Mouse (Mus musculus) left cerebral cortex, adult 18-20 months (tissue): Measurements from ENCODE around the gene Rsu1. TPM values are rescaled to one million over a fixed set of nuclear protein-coding genes. Genes with fewer than 3 reads are reported as not detected.

Experiments
- DNase-seq, 2 experiments: peaks; one replicate each; pipeline ENCODE4 v3.0.0; 2021 to 2022; ENCODE audit warnings: low spot score in 2 of 2, mixed read lengths in 1 of 2
- long read RNA-seq, 2 experiments: library from polyadenylated mRNA; stranded (forward); transcript quantifications; one replicate each; pipeline ENCODE4 v2.0.0; 2021
- total RNA-seq, 2 experiments: library from RNA; stranded (reverse); gene quantifications; 2 replicates each; pipeline ENCODE4 v1.2.3; 2021

Rsu1 gene
- total RNA-seq, result 10 to 100 TPM; 24.5 to 31.1 TPM
- long read RNA-seq, experiment 1, transcript Rsu1-201 (9 exons, 1,546 nt), result major isoform, 46 of 52 reads
- long read RNA-seq, experiment 1, partial matches to known transcripts, result 2 of 52 reads
- long read RNA-seq, experiment 1, other reads (novel, unspliced or antisense), result 3 of 52 reads
- long read RNA-seq, experiment 2, transcript Rsu1-201 (9 exons, 1,546 nt), result major isoform, 28 of 30 reads
- long read RNA-seq, experiment 2, partial matches to known transcripts, result 0 of 30 reads
- long read RNA-seq, experiment 2, other reads (novel, unspliced or antisense), result 1 of 30 reads

DNA sequence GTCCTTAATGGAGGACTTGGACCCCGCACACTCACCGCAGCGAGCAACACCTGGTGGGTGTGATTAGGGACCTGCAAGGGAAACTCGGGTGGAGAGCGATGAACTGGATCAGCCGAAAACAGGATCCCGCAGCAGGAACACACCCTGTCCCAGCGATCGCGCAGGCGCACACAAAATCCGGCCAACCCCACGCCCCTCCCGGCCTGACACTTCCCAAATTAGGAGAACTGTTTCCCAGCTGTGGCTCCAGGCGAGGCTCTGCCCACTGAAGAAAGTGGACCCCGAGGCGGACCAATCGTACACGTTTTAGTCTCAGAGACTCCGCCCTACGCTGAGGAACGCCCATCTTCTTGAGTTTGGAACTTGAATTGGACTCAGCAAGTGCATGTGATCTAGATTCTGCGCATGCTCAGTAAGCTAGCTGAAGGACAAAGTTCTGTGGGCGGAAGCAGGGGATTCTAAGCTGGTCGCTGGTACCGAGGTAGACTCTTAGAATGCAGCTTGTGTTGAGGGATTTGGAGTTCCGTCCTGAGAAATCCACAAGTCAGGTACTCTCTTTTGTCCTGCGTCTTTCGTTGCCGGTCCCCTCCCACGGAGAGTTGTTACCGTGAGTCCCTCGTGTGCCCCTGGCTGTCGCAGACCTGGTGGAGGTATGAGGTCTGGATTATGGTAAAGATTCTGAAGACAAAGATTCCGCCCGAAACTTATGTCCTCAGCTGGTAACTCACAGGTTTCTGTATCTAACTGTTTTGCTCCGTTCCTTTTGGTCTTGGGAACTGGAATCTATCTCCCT lies at the start of gene Rsu1:
Gene Rsu1, minus strand, starts transcription at position 251 of the 793 bp plus-strand sequence.
- DNase-seq, result peak; percentile 88 to 95

GRCm38 (mm10) chr2:13303376-13303775 lies 32.2 kb upstream of the Rsu1 start:
- DNase-seq, result no peak

DNA sequence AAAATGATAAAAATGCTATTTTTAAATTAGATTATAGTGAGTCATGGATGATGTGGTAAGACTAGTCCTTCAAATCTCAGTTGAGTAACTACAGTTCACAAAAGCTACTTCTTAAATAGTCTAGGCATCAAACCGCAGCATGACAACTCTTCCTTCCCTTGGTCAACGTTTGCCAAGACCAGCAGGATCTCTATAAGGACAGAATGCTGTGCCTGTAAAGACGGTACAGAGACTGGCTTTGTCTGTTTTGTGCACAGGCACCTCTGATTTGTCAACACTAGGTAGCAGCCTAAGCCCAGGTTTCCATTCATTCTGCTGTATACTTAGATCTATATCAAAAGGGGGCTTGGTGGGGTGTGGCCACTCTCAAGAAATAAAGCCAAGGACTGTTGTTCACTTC lies 27.8 kb upstream of the Rsu1 start:
- no peak for DNase-seq

- DNase-seq, result no peak
These were observed 26.5 kb upstream of the Rsu1 start for GRCm38 (mm10) chr2:13297733-13298132.

DNA sequence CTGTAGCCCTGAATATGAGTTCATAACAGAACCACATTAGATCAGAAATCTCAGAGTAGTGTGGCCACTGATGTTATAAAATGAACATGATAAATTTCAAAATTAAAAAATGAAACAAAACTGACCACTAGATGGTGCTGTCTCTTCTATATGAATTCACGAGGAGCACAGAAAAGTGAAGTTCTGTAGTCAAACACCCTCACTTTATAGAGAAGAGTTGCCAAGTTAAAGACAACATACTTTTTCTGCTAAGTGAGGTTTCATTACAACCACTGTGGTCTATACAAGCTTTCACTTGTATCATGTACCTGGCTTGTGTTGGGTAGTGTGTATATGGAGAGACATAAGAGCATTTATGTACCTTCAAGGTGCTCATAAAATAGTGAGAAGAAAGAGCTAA lies 19.4 kb upstream of the Rsu1 start:
- DNase-seq, result no peak

DNA sequence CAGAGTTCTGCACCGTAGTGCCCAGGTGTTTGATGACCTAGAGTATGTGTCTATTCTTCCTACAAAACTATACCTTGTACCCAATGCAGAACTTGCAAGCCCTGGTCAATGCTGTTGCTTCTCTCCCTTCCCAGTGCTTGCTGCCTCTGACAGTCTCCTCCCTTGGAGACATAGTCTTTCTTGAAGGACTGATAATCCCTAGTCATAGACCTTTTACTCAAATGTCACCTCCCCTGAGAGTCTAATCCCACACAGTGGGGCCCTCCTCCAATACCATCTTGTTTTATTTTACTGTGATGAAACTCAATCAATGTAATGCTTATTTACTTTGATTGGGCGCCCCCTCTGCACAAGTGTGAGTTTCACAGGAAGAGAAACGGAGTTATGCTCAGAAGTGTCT lies 18.9 kb upstream of the Rsu1 start:
- DNase-seq, result no peak

DNA sequence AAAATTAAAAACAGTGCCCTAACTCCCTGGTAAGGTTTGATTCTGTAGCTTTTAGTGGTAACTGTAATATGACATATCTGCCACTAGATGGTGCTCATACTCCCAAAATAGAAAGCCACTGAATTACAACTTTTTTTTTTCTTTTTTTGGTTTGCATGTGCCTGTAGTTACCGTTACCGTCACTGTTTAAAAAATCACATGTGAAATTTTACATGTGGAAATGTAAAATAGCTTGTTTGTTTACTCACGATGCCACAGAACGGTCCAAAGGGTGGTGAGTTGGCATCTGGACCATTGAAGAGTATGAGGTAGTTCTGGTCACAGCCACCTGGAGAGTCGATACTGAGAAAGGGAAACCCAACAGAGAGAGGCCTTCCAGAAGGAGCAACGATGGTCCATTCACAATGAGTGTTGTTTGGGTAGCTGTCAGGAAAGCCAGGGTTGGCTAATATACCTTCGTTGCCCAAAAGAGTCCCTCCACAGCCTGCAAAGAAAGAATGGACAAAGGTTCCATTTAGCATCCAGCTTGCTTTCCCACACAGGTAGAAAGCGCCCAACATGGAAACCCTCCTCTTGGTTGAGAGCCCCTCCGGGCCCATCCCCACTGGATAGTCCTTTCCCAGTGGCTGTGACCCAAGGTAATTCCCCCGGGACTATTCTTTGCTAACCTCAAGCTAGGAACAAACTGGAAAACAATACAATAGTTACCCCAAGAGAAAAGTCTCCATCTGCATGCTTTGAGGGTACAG lies 7.1 kb upstream of the Rsu1 start:
- DNase-seq, result no peak

- no peak for DNase-seq
These were observed 4.7 kb upstream of the Rsu1 start for GRCm38 (mm10) chr2:13275874-13276273.

DNA sequence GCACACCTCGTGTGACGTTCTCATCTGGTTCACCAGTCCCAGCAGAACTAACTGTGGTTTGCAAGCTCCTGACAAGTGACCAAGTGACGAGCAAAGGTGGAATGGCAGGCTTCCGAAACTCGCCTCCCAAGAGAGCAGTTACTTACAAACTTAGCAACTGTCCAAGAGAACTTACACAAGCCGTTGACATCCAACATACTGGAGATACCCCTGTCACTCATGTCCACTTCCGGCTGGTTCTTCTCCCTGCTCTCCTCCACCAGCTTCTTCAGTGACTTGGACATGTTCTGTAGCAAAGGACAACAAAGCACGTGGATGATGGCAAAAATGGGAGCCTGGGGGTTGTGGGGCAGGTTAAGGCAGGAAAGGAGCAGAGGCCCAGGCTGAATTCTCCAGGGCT lies 479 bp downstream of the Rsu1 start:
- DNase-seq, result no peak

DNA sequence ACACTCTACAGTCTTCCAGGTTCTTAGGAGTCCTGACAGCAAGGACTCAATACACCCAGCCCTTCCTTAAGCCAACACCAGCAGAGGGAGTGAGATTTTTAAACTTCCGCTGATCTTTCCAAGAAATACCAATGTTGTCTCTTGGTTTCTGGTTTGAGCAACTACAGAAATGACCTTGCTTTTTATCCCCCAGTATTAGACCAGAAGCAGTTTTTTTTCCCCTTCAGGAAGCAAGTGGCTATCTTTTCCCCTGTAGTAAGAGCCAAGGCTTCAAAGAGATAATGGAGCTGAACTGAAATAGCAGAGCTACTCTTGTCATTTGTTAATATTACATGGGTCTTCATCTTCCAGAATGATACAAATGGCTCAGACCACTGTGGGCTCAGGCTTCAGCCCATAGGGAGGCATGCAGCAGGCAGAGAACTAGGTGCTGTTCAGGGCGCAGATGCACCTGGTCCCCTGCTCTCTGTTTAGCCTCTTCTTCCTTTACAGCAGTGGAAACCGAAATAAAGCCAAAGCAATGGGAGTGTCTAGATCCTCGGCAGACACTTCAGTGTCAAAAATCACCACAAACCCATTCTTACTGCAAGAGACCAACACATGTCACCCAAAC lies 2.4 kb downstream of the Rsu1 start:
- DNase-seq, result no peak

- DNase-seq, result no peak
These were observed 6.3 kb downstream of the Rsu1 start for GRCm38 (mm10) chr2:13264875-13265274.

- DNase-seq, result no peak
These were observed 8.1 kb downstream of the Rsu1 start for GRCm38 (mm10) chr2:13263150-13263549.

GRCm38 (mm10) chr2:13258606-13259005 lies 12.6 kb downstream of the Rsu1 start:
- no peak for DNase-seq

- DNase-seq, result no peak
These were observed 30.5 kb downstream of the Rsu1 start for GRCm38 (mm10) chr2:13240711-13241110.

DNA sequence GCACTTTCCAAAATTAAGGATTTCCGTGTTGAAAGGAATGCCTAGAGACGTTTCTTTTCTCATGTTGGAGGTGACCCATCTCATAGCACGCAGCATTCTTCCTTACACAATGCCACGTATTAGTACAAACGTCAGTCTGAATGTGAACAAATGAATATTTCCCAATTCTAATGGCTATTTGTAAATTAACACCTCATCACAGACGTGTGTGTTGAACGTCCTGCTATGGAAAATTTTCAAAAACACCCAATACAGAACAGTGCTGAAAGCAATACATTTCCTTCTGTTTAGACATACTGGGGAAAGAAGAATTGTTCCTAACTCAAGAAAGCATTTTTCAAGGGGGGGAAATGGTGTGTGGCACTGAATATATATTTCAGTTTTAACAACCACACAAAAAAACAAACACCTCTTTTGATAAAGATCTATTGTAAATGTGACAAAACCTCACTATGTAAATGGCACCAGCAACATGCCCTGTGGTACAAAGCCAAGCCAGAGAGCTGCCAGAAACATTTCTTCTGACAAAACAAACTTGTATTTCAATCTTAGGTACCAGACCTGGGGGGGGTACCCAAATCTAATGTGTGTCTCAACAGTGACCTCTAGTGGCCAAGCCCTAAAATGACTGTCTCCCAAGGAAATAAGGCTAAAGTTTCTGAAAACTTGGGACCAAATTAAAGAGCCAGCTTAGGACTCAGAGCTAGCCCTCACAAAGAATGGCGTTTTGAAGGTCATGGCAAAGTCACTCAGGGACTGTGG lies 33.9 kb downstream of the Rsu1 start:
- DNase-seq, result peak; percentile 44 to 59

DNA sequence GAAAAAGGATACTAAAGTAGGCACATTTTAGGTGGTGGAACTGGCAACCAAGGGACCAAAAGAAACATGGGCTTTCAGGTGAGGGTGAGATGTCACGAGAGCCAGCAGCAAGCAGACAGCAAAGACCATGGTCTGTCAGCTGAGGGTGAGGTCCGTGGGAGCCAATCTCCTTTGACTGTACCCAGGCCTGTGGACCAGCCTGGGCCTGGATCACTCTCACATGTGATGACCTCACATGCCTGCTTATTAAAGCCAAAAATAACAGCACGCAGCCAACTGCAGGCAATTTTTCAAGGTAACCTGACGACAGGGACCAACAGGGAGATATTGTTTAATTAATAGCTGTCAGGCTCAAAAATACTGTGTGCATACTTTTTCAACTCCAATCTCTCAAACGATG lies 35.5 kb downstream of the Rsu1 start:
- no peak for DNase-seq

GRCm38 (mm10) chr2:13234796-13235195 lies 36.4 kb downstream of the Rsu1 start:
- no peak for DNase-seq

- DNase-seq, result no peak
These were observed 37.3 kb downstream of the Rsu1 start for GRCm38 (mm10) chr2:13233902-13234301.

GRCm38 (mm10) chr2:13233254-13233835 lies 37.9 kb downstream of the Rsu1 start:
- no peak for DNase-seq

DNA sequence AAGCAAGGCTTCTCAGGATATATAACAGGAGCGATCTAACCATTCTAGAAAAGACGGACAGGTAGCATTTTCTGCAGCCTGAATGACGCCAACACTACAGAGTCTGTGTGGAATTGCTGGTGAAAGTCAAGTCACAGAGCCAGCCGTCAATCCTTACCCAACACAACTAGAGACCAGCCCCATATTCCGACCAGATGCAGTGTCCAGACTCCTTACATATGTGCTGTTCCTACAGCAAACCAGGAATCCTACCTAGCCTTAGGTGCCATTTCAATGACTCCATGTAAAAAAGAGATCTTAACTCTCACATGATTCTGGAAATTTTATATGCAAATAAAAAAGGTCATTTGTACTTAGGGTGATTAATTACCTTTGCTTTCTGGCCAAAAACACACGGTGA lies 38.9 kb downstream of the Rsu1 start:
- DNase-seq, result no peak
